Mouse (Mus musculus) layer of hippocampus, adult 9-11 months (tissue): Measurements from ENCODE around the gene Spata31d1b.
A peak's percentile ranks its signal among the peaks of the same experiment; 100 is the strongest.
"Not testable (repeated sequence)": the region's sequence is repeated elsewhere in the genome, so short reads cannot be mapped to it uniquely, and the experiment has no call there.

Experiments
- DNase-seq: peaks from one replicate; pipeline ENCODE4 v3.0.0; 2022

Gene Spata31d1b

DNA sequence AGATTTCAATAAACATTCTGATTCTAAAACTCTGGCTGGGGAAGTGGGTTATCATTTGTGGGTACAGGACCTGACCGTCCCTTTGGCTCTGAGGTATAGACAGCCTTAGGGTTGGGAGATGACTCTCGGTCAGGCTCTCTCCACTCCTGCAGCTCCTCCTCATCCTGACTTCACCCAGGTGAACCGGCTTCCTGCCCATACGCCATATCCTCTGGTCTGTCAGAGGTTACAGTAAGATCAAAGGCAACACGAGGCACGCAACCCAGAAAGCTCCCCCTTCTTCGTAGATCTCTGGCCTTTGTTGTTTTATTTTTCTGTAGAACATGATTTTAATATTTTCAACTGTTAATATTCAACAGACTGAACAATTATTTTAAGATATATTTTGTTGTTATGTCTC lies 16.3 kb upstream of the Spata31d1b start:
- no peak for DNase-seq

DNA sequence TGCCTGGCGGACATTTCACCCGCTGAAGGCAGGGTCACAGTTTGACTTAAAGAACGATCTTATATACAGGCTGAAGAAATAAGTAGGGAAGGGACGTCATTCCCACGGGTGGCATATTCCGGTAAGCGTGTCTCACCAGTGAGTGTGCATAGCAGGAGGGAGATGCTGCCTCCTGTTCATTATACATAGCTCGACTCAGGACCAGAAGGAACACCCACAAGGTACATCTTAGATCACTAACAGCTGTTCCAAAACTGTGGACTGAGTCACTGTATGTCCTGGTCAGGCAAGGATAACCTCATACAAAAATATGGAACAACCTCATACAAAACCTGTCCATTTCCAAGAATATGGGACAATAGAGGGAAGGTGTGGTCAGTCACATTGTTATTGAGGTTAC lies 13.0 kb upstream of the Spata31d1b start:
- DNase-seq, result no peak

DNA sequence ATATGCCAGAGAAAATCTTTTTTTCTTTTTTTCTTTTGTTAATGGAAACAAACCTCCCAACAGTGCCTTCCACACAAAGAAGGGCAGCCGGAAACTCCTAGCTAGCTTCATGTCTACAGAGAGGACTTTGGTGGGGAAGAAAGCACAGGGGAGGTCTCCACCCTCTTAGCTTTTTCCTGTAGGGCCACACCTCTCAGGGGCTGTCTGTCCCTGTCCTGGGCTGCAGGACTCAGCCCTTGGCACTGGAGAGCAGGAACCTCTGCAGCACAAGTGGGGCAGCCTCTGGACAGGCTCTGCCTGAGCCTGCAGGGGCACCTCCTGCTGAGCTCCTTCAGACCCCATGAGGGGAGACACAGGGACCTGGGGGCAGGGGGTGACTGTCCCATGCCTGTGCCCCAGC lies 11.9 kb upstream of the Spata31d1b start:
- not testable (repeated sequence) for DNase-seq

DNA sequence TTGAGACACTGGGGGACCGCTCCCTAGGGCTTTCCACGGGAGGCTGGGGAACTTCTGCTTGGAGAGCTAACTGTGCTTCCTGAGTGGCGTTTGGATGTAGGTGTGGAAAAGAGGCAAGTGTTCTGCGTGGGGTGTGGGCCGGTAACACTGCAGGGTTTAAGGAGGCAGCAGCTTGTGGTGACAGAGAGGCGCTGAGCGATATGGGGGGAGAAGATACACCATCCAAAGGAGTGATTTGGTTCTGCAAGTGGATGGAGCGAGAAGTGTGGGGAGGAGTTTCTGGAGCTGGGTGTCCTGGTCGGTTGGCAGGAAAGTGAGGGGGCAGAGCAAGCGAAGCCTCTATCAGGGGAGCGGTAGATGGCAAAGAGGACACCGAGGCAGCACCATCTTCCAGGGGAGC lies 8.6 kb upstream of the Spata31d1b start:
- no peak for DNase-seq

DNA sequence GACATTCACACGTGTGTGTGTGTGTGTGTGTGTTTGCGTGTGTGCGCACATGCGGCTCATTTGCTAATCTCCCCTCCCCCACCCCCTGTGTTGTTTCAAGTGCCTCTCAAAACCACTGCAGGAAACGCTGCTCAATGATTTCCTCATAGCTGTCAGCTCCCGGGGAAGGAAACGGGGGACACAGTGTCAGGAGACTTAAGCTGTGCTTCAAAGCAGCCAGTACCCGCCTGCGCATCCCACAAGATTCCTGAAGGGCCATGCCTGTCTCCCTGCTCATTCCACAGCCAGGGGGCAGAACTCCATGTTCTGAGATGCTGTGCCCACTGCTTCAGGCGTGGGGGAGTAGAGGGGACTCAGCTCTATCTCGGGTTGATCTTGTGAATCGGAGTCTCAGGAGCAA lies 7.5 kb upstream of the Spata31d1b start:
- peak; percentile 22 for DNase-seq

DNA sequence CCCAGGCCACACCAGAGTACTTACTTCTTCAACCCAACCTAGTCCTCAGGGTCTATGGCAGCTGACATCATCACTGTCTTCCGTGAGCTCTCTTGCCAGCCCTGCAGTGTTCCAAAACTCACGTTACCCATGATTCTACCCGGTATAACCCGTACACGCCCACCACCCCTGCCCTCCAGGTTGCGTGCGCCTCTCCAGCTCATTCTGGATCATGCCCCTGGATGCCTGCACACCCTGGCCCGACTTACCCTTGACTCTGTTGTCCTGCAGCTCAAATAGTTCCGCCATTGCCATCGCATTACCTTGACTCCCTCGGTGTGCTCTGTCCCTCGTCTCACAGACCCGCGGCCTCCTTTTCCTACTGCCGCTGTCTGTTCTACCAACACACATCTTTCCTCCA lies 1.9 kb upstream of the Spata31d1b start, which contains the start of gene Spata31d1a:
TSS of gene Spata31d1a (minus strand) at position 101 of the 400 bp plus-strand sequence.
- DNase-seq, result no peak

DNA sequence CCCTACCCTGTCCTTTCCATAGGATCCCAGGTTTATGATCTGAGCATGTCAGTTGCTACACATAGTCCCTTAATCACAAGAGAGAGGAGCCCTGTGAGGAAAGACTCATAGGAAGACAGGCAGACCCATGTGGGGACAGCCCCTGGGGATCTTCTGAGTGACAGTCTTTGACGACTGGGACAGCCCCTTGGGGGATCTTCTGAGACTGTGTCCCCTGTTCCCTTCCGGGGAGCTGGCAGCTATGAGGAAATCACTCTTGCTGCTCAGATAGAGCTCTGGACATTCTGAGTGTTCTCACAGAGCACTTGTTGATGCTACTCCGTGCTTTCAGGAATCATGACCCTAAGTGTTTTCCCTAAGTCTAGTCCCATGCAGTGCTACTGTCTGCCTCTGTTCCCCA lies 1.6 kb downstream of the Spata31d1b start:
- DNase-seq, result no peak

DNA sequence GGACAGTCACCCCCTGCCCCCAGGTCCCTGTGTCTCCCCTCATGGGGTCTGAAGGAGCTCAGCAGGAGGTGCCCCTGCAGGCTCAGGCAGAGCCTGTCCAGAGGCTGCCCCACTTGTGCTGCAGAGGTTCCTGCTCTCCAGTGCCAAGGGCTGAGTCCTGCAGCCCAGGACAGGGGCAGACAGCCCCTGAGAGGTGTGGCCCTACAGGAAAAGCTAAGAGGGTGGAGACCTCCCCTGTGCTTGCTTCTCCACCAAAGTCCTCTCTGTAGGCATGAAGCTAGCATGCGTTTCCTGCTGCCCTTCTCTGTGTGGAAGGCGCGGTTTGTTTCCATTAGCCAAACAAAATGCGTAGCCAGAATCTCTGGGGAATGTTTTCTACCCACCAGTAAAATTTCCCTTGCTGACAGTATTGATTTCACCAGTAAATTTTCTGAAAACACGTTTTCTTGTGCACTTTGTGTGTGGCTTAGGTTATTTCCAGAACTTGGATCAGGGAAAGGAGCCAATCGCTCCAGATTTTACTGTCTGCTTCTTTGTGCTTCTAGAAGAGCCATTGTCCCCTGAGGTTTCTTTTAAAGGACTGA lies 6.9 kb downstream of the Spata31d1b start:
- not testable (repeated sequence) for DNase-seq

DNA sequence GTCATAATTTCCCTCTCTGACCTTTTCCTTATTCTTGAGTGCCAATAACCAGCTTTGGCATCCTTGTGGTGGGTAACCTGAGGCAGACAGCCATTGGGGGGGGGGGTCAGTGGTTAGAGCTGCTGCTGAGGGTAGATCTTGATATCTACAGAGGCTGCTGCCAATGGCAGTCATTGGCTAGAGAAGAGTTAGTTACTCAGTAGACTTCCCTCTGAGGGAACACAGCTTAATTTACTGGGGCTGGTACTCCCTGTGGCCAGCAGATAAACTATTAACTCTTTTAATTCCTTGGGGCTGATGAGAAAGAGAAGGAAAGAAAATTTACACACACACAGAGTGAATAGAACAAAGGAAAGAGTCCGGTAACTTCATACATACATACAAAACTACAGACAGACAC lies 7.4 kb downstream of the Spata31d1b start:
- no peak for DNase-seq

DNA sequence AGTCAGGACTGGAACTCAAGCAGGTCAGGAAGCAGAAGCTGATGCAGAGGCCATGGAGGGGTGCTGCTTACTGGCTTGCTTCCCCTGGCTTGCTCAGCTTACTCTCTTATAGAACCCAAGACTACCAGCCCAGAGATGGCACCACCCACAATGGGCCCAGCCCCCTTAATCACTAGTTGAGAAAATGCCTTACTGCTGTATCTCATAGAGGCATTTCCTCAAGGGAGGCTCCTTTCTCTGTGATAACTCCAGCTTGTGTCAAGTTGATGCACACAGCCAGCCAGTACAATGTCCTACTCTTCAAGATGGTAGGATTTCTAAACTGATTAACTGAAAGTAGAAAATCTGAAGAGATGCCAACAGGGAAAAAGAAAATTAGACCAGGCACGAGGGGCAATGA lies 10.0 kb downstream of the Spata31d1b start:
- not testable (repeated sequence) for DNase-seq

DNA sequence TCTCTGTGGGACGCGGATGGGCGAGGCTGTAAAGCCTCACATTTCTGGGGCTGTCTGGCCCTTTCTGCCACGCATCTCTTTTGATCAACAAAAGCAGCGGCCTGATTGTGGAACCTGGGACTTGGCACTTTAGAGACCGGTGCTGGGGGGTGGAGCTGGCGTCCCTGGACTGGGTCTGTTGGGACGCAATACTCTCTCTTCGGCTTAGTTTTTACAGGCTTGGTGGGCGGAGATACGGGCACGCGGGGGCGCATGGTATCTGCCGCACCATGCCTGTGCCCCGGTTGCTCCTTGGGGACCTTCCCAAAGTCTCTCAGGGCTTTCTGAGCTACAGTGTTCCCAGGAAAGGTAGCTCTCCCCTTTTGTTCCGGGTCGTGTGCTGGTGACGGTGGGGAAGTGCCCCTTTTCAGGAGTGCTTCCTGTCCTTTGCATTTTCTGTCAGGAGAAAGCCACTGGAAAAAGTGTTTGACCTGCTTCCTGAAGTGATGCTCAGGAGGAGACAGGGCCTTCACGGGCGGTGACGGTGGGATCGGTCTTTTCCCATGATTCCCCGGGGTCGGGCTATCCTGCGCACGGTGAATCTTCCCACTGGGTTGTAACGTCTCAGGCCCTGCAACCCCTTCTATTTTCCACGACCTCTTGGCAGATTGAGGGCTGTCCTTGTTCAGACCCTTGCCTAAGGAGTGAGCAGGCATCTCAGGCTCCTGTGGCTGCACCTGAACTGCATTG lies 14.2 kb downstream of the Spata31d1b start:
- DNase-seq, result no peak

DNA sequence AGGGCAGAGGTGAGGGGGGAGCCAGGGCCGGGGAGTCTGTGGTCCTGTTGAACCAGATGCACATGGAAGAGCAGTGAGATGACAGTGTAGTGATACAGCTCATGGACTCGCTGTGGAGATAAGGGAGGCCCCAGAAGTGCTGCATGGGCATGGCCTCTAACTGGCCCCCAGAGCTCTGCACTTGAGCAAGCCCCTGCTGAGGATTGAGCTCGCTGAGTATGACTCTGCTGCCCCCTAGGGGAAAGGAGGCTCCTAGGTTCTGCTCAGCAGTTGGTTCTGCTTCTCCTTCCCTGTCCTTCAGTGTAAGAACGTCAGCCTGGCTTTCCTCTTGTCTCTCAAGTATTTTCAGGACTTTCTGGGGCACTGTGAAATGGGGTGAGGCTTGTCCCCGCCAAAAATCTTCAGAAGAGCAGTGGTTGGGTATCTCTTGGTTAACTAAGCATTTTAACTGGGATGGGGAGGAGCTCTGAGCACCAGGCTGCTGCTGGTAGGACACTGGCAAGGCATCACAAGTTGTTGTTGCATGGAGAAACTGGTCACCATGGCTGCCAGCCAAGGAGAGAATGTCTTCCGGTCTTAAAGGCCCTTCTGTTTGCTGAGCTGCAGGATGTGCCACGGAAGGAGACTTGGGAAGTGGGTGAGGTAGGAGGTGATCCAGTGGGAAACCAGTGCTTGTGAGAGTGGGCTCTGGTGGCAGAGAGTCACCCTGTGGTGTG lies 16.5 kb downstream of the Spata31d1b start:
- peak; percentile 87 for DNase-seq

DNA sequence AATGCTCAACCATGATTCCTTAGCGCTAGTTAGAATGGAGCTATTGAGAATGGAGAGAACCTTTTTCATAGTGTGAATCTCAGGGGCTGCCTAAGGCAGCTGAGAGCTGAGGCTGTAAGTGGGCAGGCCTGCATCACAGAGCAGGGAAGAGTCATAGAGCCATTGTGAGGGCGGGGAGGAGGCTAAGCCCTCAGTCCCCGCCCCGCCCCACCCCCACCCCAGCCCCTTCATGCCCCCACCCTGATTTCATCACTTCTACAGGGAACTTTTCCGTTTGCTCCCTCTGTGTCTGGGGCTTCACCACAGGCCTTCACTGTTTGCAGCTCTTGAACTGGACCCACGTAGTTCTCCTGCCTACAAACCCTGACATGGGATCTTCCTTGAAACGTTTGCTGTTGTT lies 19.6 kb downstream of the Spata31d1b start, which contains the start of gene Spata31d1d:
TSS of gene Spata31d1d (minus strand) at position 101 of the 400 bp plus-strand sequence.
- no peak for DNase-seq

DNA sequence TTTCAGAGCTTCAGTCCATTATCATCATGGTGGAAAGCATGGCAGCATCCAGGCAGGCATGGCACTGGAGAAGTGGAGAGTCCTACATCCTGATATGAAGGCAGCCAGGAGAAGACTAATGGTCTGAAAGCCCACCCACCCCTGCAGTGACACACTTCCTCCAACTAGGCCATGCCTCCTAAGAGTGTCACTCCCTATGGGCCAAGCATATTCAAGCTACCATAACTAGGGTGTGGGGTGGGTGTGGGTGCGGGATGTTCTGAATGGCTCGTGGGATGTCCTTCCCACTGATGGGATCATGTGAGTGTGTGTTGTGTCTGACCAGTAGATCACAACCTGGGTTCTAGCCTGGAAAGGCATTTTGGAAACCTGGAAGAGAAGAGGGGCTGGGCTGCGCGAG lies 21.9 kb downstream of the Spata31d1b start:
- DNase-seq, result no peak

DNA sequence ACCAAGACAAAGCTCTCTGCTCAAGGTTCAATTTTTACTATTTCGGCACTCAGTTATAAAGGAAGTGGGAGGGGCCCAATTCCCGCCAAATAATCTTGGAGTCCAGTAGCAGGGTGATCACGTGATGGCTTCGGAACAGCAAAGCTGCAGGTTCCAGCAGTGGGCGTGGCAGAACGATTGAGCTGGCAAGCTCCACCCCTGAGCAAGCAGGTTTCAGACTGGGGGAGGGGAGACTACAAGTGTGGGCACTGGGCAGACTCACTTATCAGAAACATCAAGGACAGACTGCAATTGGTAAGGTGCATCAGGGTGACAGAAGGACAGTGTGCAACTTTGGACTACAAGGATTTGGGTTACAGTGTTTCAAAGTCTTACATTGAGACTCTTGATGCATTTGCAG lies 22.3 kb downstream of the Spata31d1b start:
- DNase-seq, result not testable (repeated sequence)

DNA sequence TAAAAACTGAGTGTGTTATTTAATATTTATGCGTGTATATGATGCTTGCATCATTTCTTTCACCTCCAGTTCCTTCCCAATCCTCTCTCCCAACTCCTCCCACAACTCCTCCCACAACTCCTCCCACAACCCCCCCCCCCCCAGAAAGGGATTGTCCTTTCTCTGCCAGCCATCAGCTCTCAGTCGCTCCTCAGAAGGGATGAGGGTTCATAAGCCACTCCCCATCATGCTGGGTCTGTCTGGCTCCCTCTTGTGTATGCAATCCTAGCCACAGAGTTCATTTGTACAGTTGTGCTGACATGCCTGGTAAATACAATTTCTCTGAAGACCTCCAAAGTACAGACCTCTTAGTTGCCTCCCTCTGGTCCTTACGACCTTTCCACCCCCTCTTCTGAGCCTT lies 23.1 kb downstream of the Spata31d1b start:
- DNase-seq, result no peak

DNA sequence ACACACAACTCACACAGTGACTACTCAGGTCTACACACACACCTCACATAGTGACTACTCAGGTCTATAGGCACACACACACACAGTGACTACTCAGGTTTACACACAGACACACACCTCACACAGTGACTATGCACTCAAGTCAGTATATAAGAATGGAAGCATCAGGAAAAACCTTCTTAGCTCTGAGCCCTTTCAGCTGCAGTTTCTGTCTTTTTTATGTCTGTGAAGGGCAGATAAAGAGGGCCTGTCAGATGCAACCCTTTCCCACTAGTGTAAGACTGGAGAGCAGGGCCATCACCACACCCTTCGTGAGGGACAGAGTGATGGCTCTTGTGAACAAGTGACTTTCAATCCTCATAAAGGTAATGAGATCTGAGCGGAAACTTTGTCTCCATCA lies 26.4 kb downstream of the Spata31d1b start:
- no peak for DNase-seq

DNA sequence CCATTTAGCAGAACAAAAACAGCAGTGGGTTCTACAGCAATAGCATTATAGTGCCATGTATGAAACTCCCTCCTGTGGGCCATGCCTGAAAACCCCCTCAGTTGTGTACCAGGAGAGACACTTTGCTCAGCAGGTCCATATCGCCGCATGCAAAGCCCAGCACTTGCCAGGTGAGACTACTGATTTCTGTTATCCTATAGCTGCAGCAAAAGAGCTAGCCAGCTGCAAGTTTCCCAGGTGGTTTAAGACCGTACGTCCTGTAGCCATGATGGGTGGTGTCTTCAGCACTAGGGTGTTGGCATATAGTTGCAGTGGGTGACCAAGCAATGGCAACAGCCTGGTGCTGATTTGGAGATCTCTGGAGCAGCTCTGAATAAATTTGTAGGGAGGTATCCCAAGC lies 27.3 kb downstream of the Spata31d1b start:
- DNase-seq, result no peak

DNA sequence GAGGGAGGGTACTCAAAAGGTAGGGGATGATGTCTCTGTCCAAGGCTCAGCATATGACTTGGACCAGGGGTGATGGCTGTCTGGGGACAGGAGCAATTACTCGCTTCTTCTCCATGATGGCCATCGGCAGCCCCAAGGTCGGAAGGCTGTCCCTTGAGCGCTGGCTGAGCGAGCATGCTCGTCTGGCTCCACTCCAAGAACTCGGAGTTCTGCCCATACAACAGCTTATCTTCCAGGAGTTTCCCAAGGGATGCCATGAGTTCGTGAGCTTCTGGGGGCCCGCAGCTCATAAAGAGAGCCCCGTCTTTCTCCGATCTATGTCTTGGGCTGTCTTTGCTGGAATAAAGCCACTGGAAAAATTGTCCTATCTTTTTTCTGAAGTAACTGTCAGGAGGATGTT lies 29.0 kb downstream of the Spata31d1b start:
- no peak for DNase-seq

DNA sequence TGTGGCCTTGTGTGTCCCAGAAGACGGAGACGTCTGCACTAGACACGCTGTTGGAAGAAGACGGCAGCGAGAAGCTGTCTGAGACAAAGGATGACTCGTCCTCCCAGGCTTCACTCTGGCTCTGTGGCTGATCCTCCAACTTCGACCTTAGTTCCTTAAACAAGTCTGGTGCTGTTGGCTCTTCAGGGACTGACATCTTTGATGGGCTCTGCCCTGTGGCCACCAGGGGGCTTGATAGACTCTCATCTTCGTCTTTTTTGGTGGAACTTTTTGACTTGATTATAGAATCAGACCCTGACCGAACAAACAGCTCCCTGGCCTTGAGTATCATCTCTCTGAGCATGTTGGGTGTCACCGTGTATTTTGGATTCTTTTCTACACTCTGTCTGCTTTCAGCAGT lies 29.6 kb downstream of the Spata31d1b start:
- DNase-seq, result no peak

DNA sequence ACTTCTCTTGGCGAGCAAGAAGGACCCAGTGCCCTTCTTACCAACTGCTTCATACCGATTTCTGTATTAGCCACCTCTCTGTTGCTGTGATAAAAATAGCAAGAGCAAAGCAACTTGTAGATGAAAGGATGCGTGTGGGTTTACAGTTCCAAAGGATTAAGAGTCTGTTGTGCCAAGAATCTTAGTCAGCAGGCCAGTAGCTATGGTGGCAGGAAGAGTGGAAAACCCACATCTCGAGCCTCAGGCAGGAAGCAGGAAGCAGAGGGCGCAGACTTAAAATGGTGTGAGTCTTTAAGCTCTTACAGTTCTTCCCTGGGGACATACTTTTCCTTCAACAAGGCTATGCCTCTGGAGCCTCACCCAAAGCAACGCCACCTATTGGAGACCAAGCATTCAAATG lies 33.4 kb downstream of the Spata31d1b start:
- no peak for DNase-seq

DNA sequence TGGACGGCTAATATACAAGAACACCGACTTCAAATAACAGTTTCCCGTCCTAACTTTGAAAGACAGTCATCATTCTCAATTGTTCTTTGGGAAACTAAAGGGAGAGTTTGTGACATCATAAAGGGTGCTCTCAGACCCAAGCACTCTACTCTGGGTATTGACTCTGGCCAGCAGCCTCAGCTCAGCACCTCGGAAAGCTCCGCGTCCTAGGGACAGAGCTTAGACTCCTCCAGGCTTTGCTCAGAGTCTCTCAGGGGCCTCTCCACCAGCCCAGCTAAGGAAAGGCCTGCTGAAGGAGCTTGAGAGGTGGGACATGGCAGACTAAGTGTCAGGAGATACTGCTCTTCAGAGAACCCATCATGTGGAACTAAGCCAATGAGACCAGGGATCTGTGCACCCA lies 34.1 kb downstream of the Spata31d1b start:
- no peak for DNase-seq

DNA sequence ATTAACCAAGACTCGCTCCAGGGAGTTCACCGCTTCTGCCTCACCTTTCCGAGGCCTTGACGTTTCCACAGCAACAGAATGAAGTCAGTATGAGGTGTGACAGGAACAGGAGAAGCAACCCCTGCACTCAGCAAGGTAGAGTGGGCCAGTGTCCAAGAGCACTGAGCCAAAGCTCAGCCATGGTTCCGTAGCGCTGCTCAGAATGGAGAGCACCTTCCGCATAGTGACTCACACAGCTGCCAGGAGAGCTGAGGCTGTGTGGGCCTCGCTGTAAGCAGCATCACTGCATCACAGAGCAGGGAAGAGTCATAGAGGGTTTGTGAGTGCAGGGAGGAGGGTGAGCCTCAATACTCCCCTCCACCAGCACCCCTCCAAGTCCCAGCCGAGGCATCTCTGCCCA lies 34.6 kb downstream of the Spata31d1b start, which contains the start of gene 1700014D04Rik:
TSS of gene 1700014D04Rik (minus strand) at position 42 of the 400 bp plus-strand sequence.
- peak; percentile 42 for DNase-seq

DNA sequence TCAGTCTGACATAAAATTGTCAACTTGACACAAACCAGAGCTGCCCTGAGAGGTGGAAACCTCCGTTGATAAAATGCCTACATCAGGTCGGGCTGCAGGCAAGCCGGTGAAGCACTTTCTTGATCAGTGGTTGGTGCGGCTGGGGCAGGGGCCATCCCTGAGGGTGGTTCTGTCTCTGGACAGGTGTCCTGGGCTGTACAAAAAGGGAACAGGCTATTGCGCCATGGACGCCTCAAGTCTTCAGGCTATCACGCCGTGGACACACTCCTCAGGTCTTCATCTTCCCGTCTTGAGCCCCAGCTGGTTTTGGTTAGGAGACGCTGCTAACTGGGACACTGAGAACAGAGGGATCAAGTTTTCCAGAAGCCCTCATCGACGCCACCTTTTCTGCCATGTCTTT lies 38.2 kb downstream of the Spata31d1b start:
- no peak for DNase-seq
